Mouse (Mus musculus) megakaryocyte, embryonic 14.5 days (primary cell): Measurements from ENCODE around the gene Akap1. TPM values are rescaled to one million over a fixed set of nuclear protein-coding genes. Genes with fewer than 3 reads are reported as not detected.

Experiments
- H3K27me3 ChIP-seq: replicated peaks from 2 replicates; pipeline ENCODE3; 2012; ENCODE audit warnings: inconsistent platforms
- H3K36me3 ChIP-seq: replicated peaks from 2 replicates; pipeline ENCODE3; 2012; ENCODE audit warnings: low read length, inconsistent platforms, mixed read lengths
- H3K4me1 ChIP-seq: 2 replicates; pipeline ENCODE4 v1.6.1; 2012; ENCODE audit warnings: inconsistent platforms
- H3K4me3 ChIP-seq: replicated peaks from 2 replicates; pipeline ENCODE3; 2012; ENCODE audit warnings: moderate library complexity, mild to moderate bottlenecking, inconsistent platforms
- H3K9me3 ChIP-seq: 2 replicates; pipeline ENCODE4 v1.6.1; 2012; ENCODE audit warnings: inconsistent platforms
- FLI1 ChIP-seq: IDR thresholded peaks from 2 replicates; pipeline ENCODE4 v1.6.1; 2012; ENCODE audit warnings: low read length, inconsistent platforms, mixed read lengths
- GATA1 ChIP-seq: IDR thresholded peaks from 3 replicates; pipeline ENCODE4 v1.6.1; 2012; ENCODE audit warnings: mixed read lengths, low read length, inconsistent platforms, borderline replicate concordance
- polyA plus RNA-seq: library from polyadenylated mRNA; stranded (reverse); fragments of >175 nt; gene quantifications from 2 replicates; pipeline ENCODE4 v1.2.3, GENCODE M21; 2012; ENCODE audit warnings: low replicate concordance; ENCODE audit not compliant: insufficient read depth

Gene Akap1
- polyA plus RNA-seq, 1 experiment, result 3.9 TPM

GRCm38 (mm10) chr11:88857311-88858005, 6.9 kb downstream of the Akap1 start:
- peaks cover 42% of the 10 kb centered on the region for H3K4me1 ChIP-seq
- peaks cover 19% of the 10 kb centered on the region for H3K36me3 ChIP-seq
- TF ChIP-seq GATA1, result no peak
- TF ChIP-seq FLI1, result no peak
- H3K27me3 ChIP-seq, result no peaks in the 10 kb centered on the region
- no peaks in the 10 kb centered on the region for H3K9me3 ChIP-seq
- no peak overlapping the region for H3K4me3 ChIP-seq

GRCm38 (mm10) chr11:88856383-88856782, 8.0 kb downstream of the Akap1 start:
- Histone ChIP-seq H3K4me3 (no peak overlapping the region), H3K27me3 (no peaks in the 10 kb centered on the region), H3K36me3 (peaks cover 27% of the 10 kb centered on the region), H3K9me3 (no peaks in the 10 kb centered on the region), H3K4me1 (peaks cover 35% of the 10 kb centered on the region)
- TF ChIP-seq FLI1 (no peak), GATA1 (no peak)

GRCm38 (mm10) chr11:88855795-88856194, 8.6 kb downstream of the Akap1 start:
- no peaks in the 10 kb centered on the region for H3K27me3 ChIP-seq
- H3K36me3 ChIP-seq, result peaks cover 23% of the 10 kb centered on the region
- no peak overlapping the region for H3K4me3 ChIP-seq
- peaks cover 35% of the 10 kb centered on the region for H3K4me1 ChIP-seq
- H3K9me3 ChIP-seq, result no peaks in the 10 kb centered on the region
- TF ChIP-seq GATA1 (no peak), FLI1 (no peak)

DNA sequence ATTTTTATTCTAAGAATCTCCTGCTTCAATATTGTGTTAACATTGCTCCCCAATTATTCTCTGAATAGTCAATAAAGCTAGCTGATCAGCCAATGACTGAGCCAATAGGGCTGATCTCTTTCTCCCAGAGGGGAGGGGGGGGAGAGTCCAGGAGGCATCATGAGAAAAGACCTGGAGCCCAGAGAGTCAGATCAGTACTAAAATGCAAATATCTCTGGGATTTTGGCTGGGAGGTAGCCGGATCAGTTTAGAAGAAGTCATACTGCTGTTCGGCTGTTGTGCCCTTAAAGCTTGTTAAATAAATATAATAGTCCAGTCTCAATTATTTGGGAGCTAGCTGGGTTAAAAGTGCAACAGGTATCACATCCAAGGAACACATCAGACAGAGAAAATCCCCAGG, 10.8 kb downstream of the Akap1 start:
- Histone ChIP-seq H3K27me3 (no peaks in the 10 kb centered on the region), H3K36me3 (peaks cover 16% of the 10 kb centered on the region), H3K4me1 (peaks cover 49% of the 10 kb centered on the region), H3K4me3 (no peak overlapping the region), H3K9me3 (no peaks in the 10 kb centered on the region)
- TF ChIP-seq GATA1 (no peak), FLI1 (no peak)

GRCm38 (mm10) chr11:88852806-88853205, 11.6 kb downstream of the Akap1 start:
- TF ChIP-seq FLI1 (no peak), GATA1 (no peak)
- Histone ChIP-seq H3K9me3 (no peaks in the 10 kb centered on the region), H3K4me3 (no peak overlapping the region), H3K36me3 (peaks cover 16% of the 10 kb centered on the region), H3K4me1 (peaks cover 56% of the 10 kb centered on the region), H3K27me3 (no peaks in the 10 kb centered on the region)

DNA sequence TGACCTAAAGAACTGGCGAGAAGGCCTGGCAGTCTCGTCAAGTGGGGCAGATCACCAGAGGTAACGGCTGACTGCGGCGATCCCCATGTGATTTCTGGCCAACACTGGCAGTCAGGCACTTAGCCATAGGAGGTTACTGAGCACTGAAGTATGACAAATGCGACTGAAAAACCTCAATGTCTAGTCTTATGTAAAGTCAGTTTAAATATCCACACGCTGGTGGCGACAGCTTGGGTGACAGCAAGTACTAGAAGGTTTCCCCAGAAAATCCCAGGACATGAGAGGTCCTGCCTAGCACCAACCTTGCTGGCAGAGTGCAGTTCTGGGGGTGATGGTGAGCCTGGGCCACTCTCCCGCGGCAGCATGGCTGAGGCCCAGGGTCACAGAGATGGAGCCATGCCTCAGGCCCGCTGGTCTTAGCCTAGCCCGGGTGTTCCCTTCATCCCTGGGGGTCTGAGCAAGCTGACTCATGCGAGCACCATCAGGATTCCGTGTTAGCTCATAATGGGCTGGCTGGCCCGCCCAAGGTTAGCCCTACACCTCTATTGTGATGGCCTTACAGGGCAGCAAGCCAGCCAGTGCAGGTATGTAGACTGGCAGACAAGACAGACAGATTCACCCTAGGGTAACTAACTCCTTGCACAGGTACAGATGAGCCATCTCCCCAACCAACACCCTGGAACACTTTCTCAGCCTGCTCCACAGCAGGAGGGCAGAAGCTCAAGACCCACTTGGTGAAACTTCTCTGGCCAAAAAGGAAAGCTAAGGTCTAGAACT, 13.1 kb downstream of the Akap1 start:
- H3K27me3 ChIP-seq, result no peaks in the 10 kb centered on the region
- peaks cover 48% of the 10 kb centered on the region for H3K4me1 ChIP-seq
- no peaks in the 10 kb centered on the region for H3K9me3 ChIP-seq
- H3K4me3 ChIP-seq, result no peak overlapping the region
- peaks cover 21% of the 10 kb centered on the region for H3K36me3 ChIP-seq
- no peak for TF ChIP-seq FLI1
- TF ChIP-seq GATA1, result no peak

DNA sequence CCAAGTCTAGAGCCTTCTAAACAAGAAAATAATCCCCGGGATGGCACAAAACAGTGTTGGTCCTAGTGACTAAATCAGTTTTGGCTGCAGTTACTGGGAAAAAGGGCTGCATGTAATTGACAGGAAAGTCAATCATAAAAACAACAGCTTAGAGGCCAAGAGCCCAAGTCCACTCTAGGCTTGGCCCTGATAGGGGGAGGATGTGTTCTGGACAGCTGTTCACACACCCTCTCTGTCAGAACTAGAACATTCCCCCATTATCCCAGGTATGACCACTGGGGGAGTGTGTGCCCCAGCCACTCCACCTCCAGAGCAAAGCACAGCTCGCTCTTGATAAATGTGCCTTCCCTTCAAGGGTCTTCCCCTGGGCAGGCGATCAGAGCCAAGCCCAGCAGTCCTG, 14.7 kb downstream of the Akap1 start:
- peaks cover 36% of the 10 kb centered on the region for H3K36me3 ChIP-seq
- TF ChIP-seq GATA1, result no peak
- H3K27me3 ChIP-seq, result no peaks in the 10 kb centered on the region
- H3K9me3 ChIP-seq, result no peaks in the 10 kb centered on the region
- no peak overlapping the region for H3K4me3 ChIP-seq
- H3K4me1 ChIP-seq, result peaks cover 35% of the 10 kb centered on the region

GRCm38 (mm10) chr11:88849284-88849683, 15.1 kb downstream of the Akap1 start:
- no peaks in the 10 kb centered on the region for H3K9me3 ChIP-seq
- peaks cover 40% of the 10 kb centered on the region for H3K36me3 ChIP-seq
- H3K4me3 ChIP-seq, result no peak overlapping the region
- H3K4me1 ChIP-seq, result peaks cover 35% of the 10 kb centered on the region
- H3K27me3 ChIP-seq, result no peaks in the 10 kb centered on the region
- TF ChIP-seq FLI1 (no peak), GATA1 (no peak)

DNA sequence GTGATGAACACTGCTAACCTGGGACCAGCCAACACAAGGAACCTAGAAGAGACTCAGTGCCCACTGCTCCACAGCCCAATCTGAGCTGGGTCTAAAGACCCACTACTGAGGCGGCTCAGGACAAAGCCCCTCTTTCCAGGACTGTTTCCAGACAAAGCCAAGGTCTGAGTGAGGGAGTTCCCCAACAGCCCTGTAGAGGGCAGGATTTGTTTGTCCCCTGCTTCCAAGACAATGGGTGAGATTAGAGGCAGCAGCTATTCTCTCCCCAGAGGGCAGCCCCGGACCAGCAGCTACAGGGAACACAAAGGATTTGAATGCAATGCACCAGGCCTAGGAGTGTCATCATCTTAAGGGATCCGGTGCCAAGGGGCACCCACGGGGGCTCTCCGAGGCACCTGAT, 15.8 kb downstream of the Akap1 start:
- Histone ChIP-seq H3K4me1 (peaks cover 35% of the 10 kb centered on the region), H3K27me3 (no peaks in the 10 kb centered on the region), H3K4me3 (no peak overlapping the region), H3K9me3 (no peaks in the 10 kb centered on the region), H3K36me3 (peaks cover 47% of the 10 kb centered on the region)
- TF ChIP-seq GATA1 (no peak), FLI1 (no peak)

- Histone ChIP-seq H3K27me3 (no peaks in the 10 kb centered on the region), H3K4me3 (no peak overlapping the region), H3K4me1 (peaks cover 35% of the 10 kb centered on the region), H3K36me3 (peaks cover 47% of the 10 kb centered on the region), H3K9me3 (no peaks in the 10 kb centered on the region)
- TF ChIP-seq GATA1 (no peak), FLI1 (no peak)
Measured at GRCm38 (mm10) chr11:88847281-88848006, 16.9 kb downstream of the Akap1 start.
